Mouse (Mus musculus): ENCODE data around the gene Stk32c.

DNA sequence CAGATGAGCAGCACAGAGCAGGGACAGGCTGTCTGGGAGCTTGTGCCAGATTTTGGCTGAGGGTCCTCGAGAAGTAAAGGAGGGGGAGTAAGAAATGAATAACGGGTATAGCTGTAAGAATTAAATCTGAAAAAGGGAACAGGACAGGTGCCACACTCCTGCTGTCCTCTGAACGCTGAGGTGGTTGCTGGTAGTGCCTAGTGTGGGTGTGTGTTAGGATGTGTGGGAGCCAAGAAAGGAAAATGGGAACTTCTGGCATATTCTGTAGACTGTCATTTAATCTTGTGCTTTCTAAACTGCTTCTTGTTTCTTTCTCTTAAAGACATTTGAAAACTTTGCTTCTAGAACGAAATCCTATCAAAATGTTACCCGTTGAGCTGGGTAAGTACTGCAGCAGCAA lies 8.0 kb upstream of the Stk32c start:
- TF ChIP-seq EP300 (IDR thresholded peaks at IDR 0.05; ENCODE audit: low read depth) (no peak), CTCF (IDR thresholded peaks at IDR 0.05; ENCODE audit: low read depth) (no peak)
